Mouse (Mus musculus): ENCODE measurements around the gene Gins1. TPM values are rescaled to one million over a fixed set of nuclear protein-coding genes. Genes with fewer than 3 reads are reported as not detected.

The Gins1 gene
- polyA plus RNA-seq, 1 experiment from 2014 or later = 9.9 TPM

DNA sequence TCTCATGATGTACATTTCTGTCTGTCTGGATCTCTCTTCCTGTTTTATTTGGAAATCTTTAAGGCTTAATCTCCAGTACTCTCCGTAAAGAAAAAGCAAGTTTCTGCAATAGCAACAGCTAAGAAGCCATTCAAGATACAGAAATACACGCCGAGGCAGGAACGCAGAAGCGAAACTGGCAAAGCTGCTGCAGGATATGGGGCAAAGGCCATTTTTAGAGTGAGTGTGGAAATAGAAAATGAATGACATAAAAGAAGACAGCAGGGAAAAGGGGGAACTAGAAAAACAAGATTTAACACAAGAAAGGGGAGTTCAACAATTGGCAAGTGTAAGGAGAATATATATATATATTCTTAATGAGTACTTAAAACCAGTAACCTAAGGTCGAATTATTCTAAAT is 16.5 kb downstream of the Gins1 start:
- Histone ChIP-seq H3K9ac (ENCODE audit: low read depth, low read length) (no peak overlapping the region), H3K27me3 (ENCODE audit: control insufficient read depth, insufficient read depth, low read depth, low read length) (no peaks in the 10 kb centered on the region), H3K36me3 (ENCODE audit: control insufficient read depth, insufficient read depth, low read length) (no peaks in the 10 kb centered on the region), H3K27ac (ENCODE audit: low read length) (no peak overlapping the region), H3K4me1 (ENCODE audit: control insufficient read depth, insufficient read depth, low read length) (no peaks in the 10 kb centered on the region), H3K4me3 (ENCODE audit: low read depth, low read length) (no peak overlapping the region), H3K9me3 (replicated peaks; ENCODE audit: control insufficient read depth, low read length, poor library complexity, severe bottlenecking) (no peaks in the 10 kb centered on the region), H3K4me2 (ENCODE audit: low read length) (no peak overlapping the region)
- ATAC-seq = no peak
- WGBS = 95% methylated on average over 6 of the region's 6 CpGs

DNA sequence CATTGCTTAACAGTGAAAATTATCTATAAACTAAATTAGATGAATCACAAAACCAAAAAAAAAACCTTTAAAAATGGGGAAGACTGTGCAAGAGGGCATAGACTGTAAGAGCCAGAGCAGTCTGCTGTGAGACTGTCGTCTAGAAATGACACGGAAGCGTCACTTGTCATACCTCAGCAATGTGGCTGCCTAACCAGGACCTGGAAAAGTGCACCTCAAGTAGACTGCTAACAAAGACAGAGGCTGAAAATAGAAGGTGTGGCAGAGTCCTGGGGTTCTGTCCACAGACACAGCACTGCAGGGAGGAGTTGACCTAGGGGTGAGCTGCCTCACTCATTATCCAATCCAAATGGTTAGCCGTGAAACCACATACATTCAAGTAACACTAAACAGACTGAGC is 17.0 kb downstream of the Gins1 start:
- H3K4me3 ChIP-seq (ENCODE audit: low read depth, low read length) = no peak overlapping the region
- ATAC-seq = no peak
- no peak overlapping the region for H3K4me2 ChIP-seq (ENCODE audit: low read length)
- H3K27me3 ChIP-seq (ENCODE audit: control insufficient read depth, insufficient read depth, low read depth, low read length) = no peaks in the 10 kb centered on the region
- no peaks in the 10 kb centered on the region for H3K9me3 ChIP-seq (replicated peaks; ENCODE audit: control insufficient read depth, low read length, poor library complexity, severe bottlenecking)
- 92% methylated on average over 4 of the region's 4 CpGs for WGBS
- no peak overlapping the region for H3K27ac ChIP-seq (ENCODE audit: low read length)
- no peak overlapping the region for H3K9ac ChIP-seq (ENCODE audit: low read depth, low read length)
- no peaks in the 10 kb centered on the region for H3K4me1 ChIP-seq (ENCODE audit: control insufficient read depth, insufficient read depth, low read length)
- no peaks in the 10 kb centered on the region for H3K36me3 ChIP-seq (ENCODE audit: control insufficient read depth, insufficient read depth, low read length)

- Histone ChIP-seq H3K4me1 (ENCODE audit: control insufficient read depth, insufficient read depth, low read length) (no peaks in the 10 kb centered on the region), H3K27me3 (ENCODE audit: control insufficient read depth, insufficient read depth, low read depth, low read length) (no peaks in the 10 kb centered on the region)
- 96% methylated on average over 3 of the region's 3 CpGs for WGBS
Measured at GRCm38 (mm10) chr2:150923026-150923425, 17.8 kb downstream of the Gins1 start.

GRCm38 (mm10) chr2:150923505-150923904 is 18.3 kb downstream of the Gins1 start:
- Histone ChIP-seq H3K4me2 (ENCODE audit: low read length) (no peak overlapping the region), H3K27ac (ENCODE audit: low read length) (no peak overlapping the region), H3K9ac (ENCODE audit: low read depth, low read length) (no peak overlapping the region), H3K9me3 (replicated peaks; ENCODE audit: control insufficient read depth, low read length, poor library complexity, severe bottlenecking) (no peaks in the 10 kb centered on the region), H3K4me3 (ENCODE audit: low read depth, low read length) (no peak overlapping the region), H3K4me1 (ENCODE audit: control insufficient read depth, insufficient read depth, low read length) (no peaks in the 10 kb centered on the region), H3K36me3 (ENCODE audit: control insufficient read depth, insufficient read depth, low read length) (no peaks in the 10 kb centered on the region), H3K27me3 (ENCODE audit: control insufficient read depth, insufficient read depth, low read depth, low read length) (no peaks in the 10 kb centered on the region)
- WGBS = 85% methylated on average over 7 of the region's 7 CpGs
- no peak for ATAC-seq

More at GRCm38 (mm10) chr2:150923026-150923425, 17.8 kb downstream of the Gins1 start:
- ATAC-seq = no peak
- Histone ChIP-seq H3K36me3 (ENCODE audit: control insufficient read depth, insufficient read depth, low read length) (no peaks in the 10 kb centered on the region), H3K4me3 (ENCODE audit: low read depth, low read length) (no peak overlapping the region), H3K27ac (ENCODE audit: low read length) (no peak overlapping the region), H3K4me2 (ENCODE audit: low read length) (no peak overlapping the region), H3K9ac (ENCODE audit: low read depth, low read length) (no peak overlapping the region), H3K9me3 (replicated peaks; ENCODE audit: control insufficient read depth, low read length, poor library complexity, severe bottlenecking) (no peaks in the 10 kb centered on the region)

GRCm38 (mm10) chr2:150927038-150927720 is 22.0 kb downstream of the Gins1 start:
- H3K9ac ChIP-seq (ENCODE audit: low read depth, low read length) = no peak overlapping the region
- H3K4me2 ChIP-seq (ENCODE audit: low read length) = no peak overlapping the region
- 94% methylated on average over 11 of the region's 11 CpGs for WGBS
- H3K4me3 ChIP-seq (ENCODE audit: low read depth, low read length) = no peak overlapping the region
- no peaks in the 10 kb centered on the region for H3K4me1 ChIP-seq (ENCODE audit: control insufficient read depth, insufficient read depth, low read length)
- H3K27ac ChIP-seq (ENCODE audit: low read length) = no peak overlapping the region
- no peaks in the 10 kb centered on the region for H3K9me3 ChIP-seq (replicated peaks; ENCODE audit: control insufficient read depth, low read length, poor library complexity, severe bottlenecking)
- ATAC-seq = no peak
- H3K36me3 ChIP-seq (ENCODE audit: control insufficient read depth, insufficient read depth, low read length) = no peaks in the 10 kb centered on the region
- H3K27me3 ChIP-seq (ENCODE audit: control insufficient read depth, insufficient read depth, low read depth, low read length) = no peaks in the 10 kb centered on the region

- ATAC-seq = no peak
- Histone ChIP-seq H3K4me2 (ENCODE audit: low read length) (no peak overlapping the region), H3K9ac (ENCODE audit: low read depth, low read length) (no peak overlapping the region), H3K36me3 (ENCODE audit: control insufficient read depth, insufficient read depth, low read length) (no peaks in the 10 kb centered on the region), H3K4me3 (ENCODE audit: low read depth, low read length) (no peak overlapping the region), H3K27ac (ENCODE audit: low read length) (no peak overlapping the region), H3K4me1 (ENCODE audit: control insufficient read depth, insufficient read depth, low read length) (no peaks in the 10 kb centered on the region), H3K9me3 (replicated peaks; ENCODE audit: control insufficient read depth, low read length, poor library complexity, severe bottlenecking) (no peaks in the 10 kb centered on the region), H3K27me3 (ENCODE audit: control insufficient read depth, insufficient read depth, low read depth, low read length) (no peaks in the 10 kb centered on the region)
- 91% methylated on average over 6 of the region's 6 CpGs for WGBS
Measured at GRCm38 (mm10) chr2:150929156-150929555, 24.0 kb downstream of the Gins1 start.

DNA sequence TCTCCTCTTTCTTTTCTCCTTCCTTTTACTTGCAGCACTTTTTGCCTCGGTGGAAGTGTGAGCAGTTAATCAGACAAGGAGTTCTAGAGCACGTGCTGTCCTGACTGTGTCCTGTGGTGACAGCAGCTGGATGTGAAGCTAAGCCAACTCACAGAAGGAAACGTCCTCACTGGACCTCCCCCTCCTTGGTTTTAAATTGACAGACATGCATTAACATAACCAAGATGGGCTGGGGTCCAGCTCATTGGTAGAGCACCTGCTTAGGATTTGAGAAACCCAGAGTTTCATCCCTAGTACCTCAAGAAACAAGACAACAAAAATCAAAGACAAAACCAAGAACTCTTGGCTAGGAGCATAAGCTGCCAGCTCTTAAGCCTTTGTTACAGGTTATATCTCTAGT is 25.6 kb downstream of the Gins1 start:
- Histone ChIP-seq H3K36me3 (ENCODE audit: control insufficient read depth, insufficient read depth, low read length) (no peaks in the 10 kb centered on the region), H3K4me3 (ENCODE audit: low read depth, low read length) (no peak overlapping the region), H3K9me3 (replicated peaks; ENCODE audit: control insufficient read depth, low read length, poor library complexity, severe bottlenecking) (no peaks in the 10 kb centered on the region), H3K9ac (ENCODE audit: low read depth, low read length) (no peak overlapping the region), H3K4me1 (ENCODE audit: control insufficient read depth, insufficient read depth, low read length) (no peaks in the 10 kb centered on the region), H3K27me3 (ENCODE audit: control insufficient read depth, insufficient read depth, low read depth, low read length) (no peaks in the 10 kb centered on the region), H3K4me2 (ENCODE audit: low read length) (no peak overlapping the region), H3K27ac (ENCODE audit: low read length) (no peak overlapping the region)
- 61% methylated on average over 3 of the region's 3 CpGs for WGBS
- ATAC-seq = no peak

- Histone ChIP-seq H3K4me2 (ENCODE audit: low read length) (no peak overlapping the region), H3K36me3 (ENCODE audit: control insufficient read depth, insufficient read depth, low read length) (peaks cover 4% of the 10 kb centered on the region; the same call in 1 of the 2 replicates), H3K27ac (ENCODE audit: low read length) (no peak overlapping the region), H3K9me3 (replicated peaks; ENCODE audit: control insufficient read depth, low read length, poor library complexity, severe bottlenecking) (no peaks in the 10 kb centered on the region), H3K4me1 (ENCODE audit: control insufficient read depth, insufficient read depth, low read length) (no peaks in the 10 kb centered on the region), H3K4me3 (ENCODE audit: low read depth, low read length) (no peak overlapping the region), H3K9ac (ENCODE audit: low read depth, low read length) (no peak overlapping the region), H3K27me3 (ENCODE audit: control insufficient read depth, insufficient read depth, low read depth, low read length) (no peaks in the 10 kb centered on the region)
- no peak for ATAC-seq
- WGBS = 90% methylated on average over 19 of the region's 19 CpGs
Measured at GRCm38 (mm10) chr2:150933482-150933881, 28.3 kb downstream of the Gins1 start.

DNA sequence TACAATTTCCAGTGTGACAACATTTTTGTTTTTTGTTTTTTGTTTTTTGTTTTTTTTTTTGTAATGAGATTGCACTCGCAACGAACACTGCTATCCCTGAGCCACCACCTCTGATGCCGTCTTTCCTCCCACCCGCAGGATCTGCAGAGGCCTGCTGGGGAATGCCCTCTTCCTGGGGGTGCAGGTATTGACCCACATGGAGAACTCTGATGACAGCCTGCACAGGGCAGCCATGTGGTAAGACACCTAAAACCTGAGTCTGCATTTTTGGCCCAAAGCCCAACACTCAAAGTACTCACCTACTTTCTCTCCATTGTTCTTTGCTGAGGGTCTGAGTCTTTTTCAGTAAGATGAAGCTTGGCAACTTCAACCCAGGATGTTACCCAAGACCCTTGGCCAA is 29.5 kb downstream of the Gins1 start:
- Histone ChIP-seq H3K36me3 (ENCODE audit: control insufficient read depth, insufficient read depth, low read length) (peaks cover 4% of the 10 kb centered on the region; the same call in 1 of the 2 replicates), H3K27ac (ENCODE audit: low read length) (no peak overlapping the region), H3K4me1 (ENCODE audit: control insufficient read depth, insufficient read depth, low read length) (no peaks in the 10 kb centered on the region), H3K4me3 (ENCODE audit: low read depth, low read length) (no peak overlapping the region), H3K4me2 (ENCODE audit: low read length) (no peak overlapping the region), H3K9me3 (replicated peaks; ENCODE audit: control insufficient read depth, low read length, poor library complexity, severe bottlenecking) (no peaks in the 10 kb centered on the region), H3K27me3 (ENCODE audit: control insufficient read depth, insufficient read depth, low read depth, low read length) (no peaks in the 10 kb centered on the region), H3K9ac (ENCODE audit: low read depth, low read length) (no peak overlapping the region)
- ATAC-seq = no peak
- 93% methylated on average over 4 of the region's 4 CpGs for WGBS
